Mouse (Mus musculus): ENCODE measurements around the gene Kmt5c.

GRCm38 (mm10) chr7:4732968-4733392 is 6.9 kb upstream of the Kmt5c start:
- TF ChIP-seq POLR2A (IDR thresholded peaks at IDR 0.05; ENCODE audit: low read depth, low read length) (no peak), CTCF (IDR thresholded peaks at IDR 0.05; ENCODE audit: borderline replicate concordance, insufficient read depth, low read length) (no peak)

Data from embryonic fibroblast, embryonic 13.5 days (primary cell).